Mouse (Mus musculus) cortical plate, adult 2 months (tissue): Measurements from ENCODE around the gene 9130023H24Rik.

Source experiments
- CTCF ChIP-seq: fragments of 200-500 bp; IDR thresholded peaks from 2 replicates; pipeline ENCODE4 v1.5.1; 2011; ENCODE audit warnings: mild to moderate bottlenecking, control low read depth, low read length; ENCODE audit not compliant: insufficient read depth; ENCODE audit errors: extremely low read depth
- POLR2A ChIP-seq: fragments of 200-500 bp; IDR thresholded peaks from 2 replicates; pipeline ENCODE4 v1.6.1; 2011; ENCODE audit warnings: mild to moderate bottlenecking, low read length, control low read depth; ENCODE audit not compliant: insufficient read depth; ENCODE audit errors: extremely low read depth

GRCm38 (mm10) chr7:128220936-128221335 is 16.9 kb downstream of the 9130023H24Rik start:
- TF ChIP-seq CTCF (no peak), POLR2A (no peak)
